Mouse (Mus musculus) liver, postnatal 0 days (tissue): ENCODE measurements around the gene Cisd3.

ENCODE experiments used
- CTCF ChIP-seq: sonication (generic); IDR thresholded peaks from 2 replicates; pipeline ENCODE4 v1.5.1; 2016; ENCODE audit warnings: antibody characterized with exemption, low read depth
- EP300 ChIP-seq: IDR thresholded peaks from 2 replicates; pipeline ENCODE4 v1.6.1; 2016; ENCODE audit warnings: antibody characterized with exemption, low read depth, mild to moderate bottlenecking

GRCm38 (mm10) chr11:97676050-97676754, 9.4 kb upstream of the Cisd3 start:
- no peak for TF ChIP-seq CTCF
- TF ChIP-seq EP300 = no peak
